Mouse (Mus musculus) monocyte, adult 5-6 weeks (primary cell): ENCODE results near the gene Agbl2. TPM values are rescaled to one million over a fixed set of nuclear protein-coding genes. Genes with fewer than 3 reads are reported as not detected.

Source experiments
- ATAC-seq: fragments of 153-309, 156-312 bp; replicated peaks from 2 replicates; pipeline ENCODE4 v1.8.0; 2017; ENCODE audit warnings: mild to moderate bottlenecking; ENCODE audit not compliant: low TSS enrichment, insufficient number of reproducible peaks, severe bottlenecking, poor library complexity, low FRiP score
- total RNA-seq: library from RNA; stranded (forward); fragments of 200-1000, 200-491, 200-594 nt; gene quantifications from 3 replicates; pipeline ENCODE4 v1.2.3, GENCODE M21; 2017

The Agbl2 gene
- total RNA-seq, 1 experiment from 2014 or later: 0.38 TPM

- ATAC-seq: no peak
Measured at GRCm38 (mm10) chr2:90848331-90848730, 65.8 kb downstream of the Agbl2 start.

DNA sequence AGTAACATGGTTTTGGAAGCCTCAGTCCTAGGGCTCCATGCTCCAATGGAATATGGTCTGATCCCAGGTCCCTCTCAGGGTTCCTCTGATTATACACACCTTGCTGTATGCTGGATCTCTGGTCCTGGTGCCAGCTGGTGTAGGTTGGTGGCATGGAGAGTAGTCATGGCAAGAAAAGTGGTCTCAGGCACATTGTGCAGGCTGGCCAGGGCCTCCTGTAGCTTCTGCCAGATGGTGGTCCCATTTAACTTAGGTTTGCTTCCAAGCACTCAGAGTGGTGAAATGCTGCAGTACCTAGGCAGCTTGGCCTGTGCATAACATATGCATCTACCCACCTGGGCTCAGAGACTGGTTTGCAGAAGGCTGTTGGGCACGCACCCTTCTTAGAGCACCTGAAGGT, 67.9 kb downstream of the Agbl2 start:
- no peak for ATAC-seq

- ATAC-seq: no peak
Measured at GRCm38 (mm10) chr2:90861486-90861885, 79.0 kb downstream of the Agbl2 start.

DNA sequence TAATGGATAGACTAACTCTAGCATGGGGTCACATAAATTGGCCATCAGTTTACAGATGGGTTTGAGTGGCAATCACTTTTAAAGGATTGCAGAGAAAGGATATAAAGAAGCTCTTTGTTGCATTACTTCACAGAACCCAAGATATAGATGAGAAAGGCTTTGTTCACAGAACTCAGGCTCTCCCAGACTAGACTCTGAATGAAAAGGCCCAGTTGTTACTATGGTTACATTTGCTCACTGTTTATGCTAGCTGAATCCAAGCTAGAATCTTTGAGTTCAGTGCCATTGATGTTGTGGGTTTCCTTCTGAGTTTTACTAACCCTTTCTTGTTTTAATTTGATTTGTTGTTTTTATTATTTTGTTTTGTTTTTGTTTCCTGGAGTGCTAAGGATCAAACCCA, 81.7 kb downstream of the Agbl2 start:
- no peak for ATAC-seq

- ATAC-seq: peak; percentile 80; the same call in 1 of the 2 replicates
Measured at GRCm38 (mm10) chr2:90866524-90866923, 84.0 kb downstream of the Agbl2 start.

DNA sequence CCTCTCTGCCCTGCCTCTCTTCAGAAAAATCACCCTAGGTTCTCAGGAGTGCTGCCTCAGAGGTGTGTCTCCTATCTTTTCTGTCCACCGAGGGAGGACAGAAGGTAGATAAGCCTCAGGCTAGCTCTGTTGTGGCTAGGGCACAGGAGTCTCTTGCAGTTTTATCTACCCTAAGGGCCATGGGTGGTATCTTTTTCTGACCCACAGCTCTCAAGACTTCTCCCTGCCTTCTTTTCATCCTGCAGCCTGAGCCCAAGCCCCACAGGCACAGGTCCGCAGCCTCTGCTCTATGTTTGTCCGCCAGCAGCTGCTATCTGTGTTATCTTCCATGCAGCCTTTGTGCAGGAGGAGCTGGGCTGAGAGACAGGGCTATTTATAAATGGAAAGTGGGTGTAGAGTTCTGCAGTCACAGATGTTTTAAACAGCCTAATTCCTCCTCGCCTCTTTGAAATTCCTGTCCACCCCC, 87.6 kb downstream of the Agbl2 start:
- ATAC-seq: no peak

DNA sequence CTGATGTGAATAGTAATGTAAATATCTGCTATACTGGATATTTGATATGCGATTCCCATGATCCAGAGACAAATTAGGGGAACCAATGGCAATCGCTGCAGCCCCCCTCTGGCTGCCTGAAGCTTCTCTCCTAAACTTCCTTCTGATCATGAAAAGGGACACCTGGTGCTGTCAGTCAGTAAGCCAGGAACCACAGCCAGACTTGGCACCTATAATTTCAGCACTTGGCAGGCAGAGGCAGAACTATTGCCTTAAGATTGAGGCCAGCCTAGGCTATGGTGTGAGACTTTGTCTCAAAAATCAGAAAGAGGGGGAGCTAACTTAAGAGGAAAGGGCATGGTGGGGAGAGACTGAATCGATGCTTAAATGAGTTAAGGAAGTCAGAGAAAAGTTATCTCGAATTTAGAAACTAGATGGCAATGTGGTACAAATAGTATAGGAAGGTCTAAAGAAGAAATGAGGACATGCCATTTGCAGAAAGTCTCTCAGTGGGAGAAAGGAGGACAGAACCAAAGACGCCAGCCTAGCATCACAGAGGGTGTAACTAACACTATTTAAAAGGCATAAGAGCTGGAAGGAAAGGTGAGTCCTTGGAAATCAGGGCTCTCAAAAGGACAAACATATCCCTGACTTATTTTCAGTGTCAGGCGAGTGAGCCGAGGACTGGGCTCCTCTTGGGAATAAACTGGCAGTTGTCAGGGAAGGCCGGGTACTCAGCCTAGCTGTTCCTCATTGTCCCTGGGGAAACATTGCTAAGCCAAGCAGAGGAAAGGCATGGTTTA, 88.8 kb downstream of the Agbl2 start:
- ATAC-seq: no peak

DNA sequence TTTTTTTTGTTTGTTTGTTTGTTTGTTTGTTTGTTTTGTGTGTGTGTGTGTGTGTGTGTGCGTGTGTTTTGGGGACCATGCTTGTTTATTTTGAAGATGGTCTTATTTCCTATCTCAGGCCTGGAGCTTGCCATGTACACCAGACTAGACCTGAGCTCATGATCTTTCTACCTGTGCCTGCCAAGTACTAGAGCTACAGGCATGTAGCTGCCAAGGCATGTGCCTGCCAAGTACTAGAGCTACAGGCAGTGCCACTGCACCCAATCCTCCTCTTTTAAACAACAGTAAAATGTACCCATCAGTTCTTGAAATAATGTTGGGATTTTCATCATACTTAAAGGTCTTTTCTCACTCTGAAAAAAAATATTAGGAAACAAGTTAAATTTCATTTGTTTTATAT, 91.5 kb downstream of the Agbl2 start:
- no peak for ATAC-seq

- no peak for ATAC-seq
Measured at GRCm38 (mm10) chr2:90875239-90875638, 92.7 kb downstream of the Agbl2 start.

DNA sequence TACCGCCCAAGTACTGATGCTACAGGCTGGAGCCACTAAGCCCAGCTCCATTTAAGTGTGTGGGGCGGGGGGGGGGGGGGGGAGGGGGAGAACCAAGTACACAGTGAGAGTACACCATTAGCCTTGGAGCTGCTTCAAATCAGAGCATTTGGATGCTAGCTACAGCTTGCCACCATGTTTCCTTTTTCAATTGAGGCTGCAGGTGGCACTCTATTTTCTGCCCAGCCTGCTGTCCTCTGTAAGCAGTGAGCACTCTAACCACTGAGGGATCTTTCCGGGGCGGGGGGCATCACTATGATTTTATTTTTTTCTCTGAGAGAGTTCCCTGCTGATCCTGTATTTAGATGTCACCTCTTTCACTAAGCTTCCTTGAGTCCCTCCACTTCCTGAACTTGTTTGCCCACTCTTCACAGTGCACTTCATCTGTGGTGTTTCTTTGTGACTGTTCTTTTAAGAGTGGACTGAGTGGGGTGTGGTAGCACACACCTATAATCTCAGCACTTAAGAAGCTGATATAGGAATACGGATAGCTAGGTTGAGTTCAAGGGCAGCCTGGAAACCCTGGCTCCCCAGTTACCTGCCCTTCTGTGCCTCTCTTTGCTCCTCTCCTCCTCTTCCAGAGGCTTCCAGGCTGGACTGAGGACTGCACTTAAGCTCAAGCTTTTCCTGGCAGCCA, 95.2 kb downstream of the Agbl2 start:
- ATAC-seq: no peak

DNA sequence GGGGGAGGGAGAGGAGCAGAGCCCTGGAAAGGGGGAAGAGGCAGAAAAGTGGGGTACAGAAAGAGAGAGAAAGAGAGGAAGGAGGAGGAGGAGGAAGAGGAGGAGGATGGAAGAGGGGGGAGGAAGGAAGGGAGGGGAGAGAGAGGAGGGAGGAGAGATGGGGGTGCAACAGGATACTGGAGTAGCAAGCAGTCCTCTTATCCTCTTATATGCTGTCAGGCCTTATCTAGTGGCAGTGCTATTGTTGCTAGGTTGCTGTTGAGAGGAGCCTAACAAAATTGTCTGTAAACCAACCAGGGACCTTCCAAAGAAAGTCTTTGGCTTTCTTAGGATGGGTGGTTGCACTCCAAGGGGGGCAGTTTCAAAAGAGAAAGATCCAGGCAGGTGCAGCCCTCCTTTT, 96.9 kb downstream of the Agbl2 start:
- ATAC-seq: no peak

GRCm38 (mm10) chr2:90880144-90880785, 97.7 kb downstream of the Agbl2 start:
- no peak for ATAC-seq

DNA sequence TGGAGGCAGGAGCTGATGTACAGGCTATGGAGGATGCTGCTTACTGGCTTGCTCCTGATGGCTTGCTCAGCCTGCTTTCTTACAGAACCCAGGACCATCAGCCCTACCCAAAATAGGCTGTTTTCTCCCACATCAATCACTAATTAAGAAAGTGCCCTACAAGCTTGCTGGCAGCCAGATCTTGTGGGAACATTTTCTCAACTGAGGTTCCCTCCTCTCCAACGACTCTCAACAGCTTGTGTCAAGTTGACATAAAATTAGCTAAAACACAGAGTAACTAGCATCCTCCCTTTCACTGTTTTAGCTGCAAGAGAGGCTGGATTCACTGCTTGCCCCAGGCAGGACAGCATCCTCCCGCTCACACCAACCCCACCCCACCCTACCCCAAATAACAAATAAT, 99.3 kb downstream of the Agbl2 start:
- ATAC-seq: no peak

Other genes starting within 250 kb of the Agbl2 start
- 224 to 262 TPM (median 261 TPM) in 3 replicates for gene Ptprj, start 202.1 kb upstream of the Agbl2 start, total RNA-seq
- gene Nup160, start 105.5 kb upstream of the Agbl2 start, total RNA-seq: 14.9 to 37.4 TPM (median 36.5 TPM) in 3 replicates
- gene Fnbp4, start 37.4 kb upstream of the Agbl2 start, total RNA-seq: 190 to 295 TPM (median 209 TPM) in 3 replicates
- 117 to 151 TPM (median 134 TPM) in 3 replicates for gene Mtch2, start 64.4 kb downstream of the Agbl2 start, total RNA-seq
- not detected in 3 replicates for gene C1qtnf4, start 103.1 kb downstream of the Agbl2 start, total RNA-seq
- gene Kbtbd4, start 122.0 kb downstream of the Agbl2 start, total RNA-seq: 8.5 to 26.3 TPM (median 9.7 TPM) in 3 replicates
- gene Ndufs3, start 122.1 kb downstream of the Agbl2 start, total RNA-seq: 58.5 to 72.9 TPM (median 61.1 TPM) in 3 replicates
- gene Celf1, start 157.7 kb downstream of the Agbl2 start, total RNA-seq: 22.3 to 60.8 TPM (median 27.6 TPM) in 3 replicates